Mouse (Mus musculus): ENCODE data around the gene E4f1. TPM values are rescaled to one million over a fixed set of nuclear protein-coding genes. Genes with fewer than 3 reads are reported as not detected.
"Not testable (repeated sequence)": the region's sequence is repeated elsewhere in the genome, so short reads cannot be mapped to it uniquely, and the experiment has no call there.

E4f1 gene
- polyA plus RNA-seq, 1 experiment from 2014 or later, result 10.3 TPM

DNA sequence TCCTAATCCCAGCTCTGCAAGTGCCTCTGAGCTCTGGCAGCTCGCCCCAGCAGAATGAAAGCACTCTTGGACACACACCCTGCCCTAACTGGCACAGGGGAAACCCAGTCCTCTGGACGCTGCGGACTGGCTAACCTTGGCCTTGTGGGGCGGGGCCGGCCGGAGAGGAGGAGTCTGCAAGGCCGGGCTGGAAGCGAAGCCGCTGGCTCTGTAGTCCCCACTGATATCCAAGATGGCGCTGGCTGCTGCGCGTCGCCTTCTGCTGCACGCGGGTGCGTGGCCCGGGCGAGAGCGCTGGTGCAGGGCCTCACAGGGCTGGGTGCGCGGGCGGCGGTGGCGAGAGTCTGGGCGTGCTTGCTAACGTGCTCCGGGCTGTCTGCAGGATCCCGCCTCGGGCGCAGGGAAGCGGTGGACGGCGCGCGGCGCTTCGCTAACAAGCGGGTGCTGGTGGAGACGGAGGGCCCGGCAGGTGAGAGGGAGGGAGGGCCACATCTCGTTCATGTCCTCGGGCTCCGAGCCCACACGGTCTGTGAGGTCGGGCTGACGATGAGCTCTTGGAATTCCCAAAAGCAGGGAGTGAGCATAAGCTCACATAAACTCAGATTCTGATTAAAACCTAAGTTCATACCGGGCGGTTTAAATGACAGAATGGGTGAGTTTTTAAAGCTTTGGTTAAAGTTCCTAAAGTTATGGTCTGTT, 43.5 kb downstream of the E4f1 start, which contains the start of gene Eci1:
Gene Eci1, plus strand, starts transcription at position 171 of the 699 bp plus-strand sequence.
- peak within 1 kb of the TSS; percentile 80 for H3K9ac ChIP-seq (replicated peaks; ENCODE audit: low read length)
- ATAC-seq (replicated peaks; ENCODE audit: insufficient number of reproducible peaks, low FRiP score, low TSS enrichment, low read depth), result peak; percentile 98
- peak within 1 kb of the TSS; percentile 50 for H3K4me3 ChIP-seq (ENCODE audit: low read depth, low read length)
- peak within 1 kb of the TSS; percentile 47 for H3K4me2 ChIP-seq (ENCODE audit: low read depth, low read length)
- H3K27ac ChIP-seq (replicated peaks; ENCODE audit: low read depth, low read length), result peak within 1 kb of the TSS; percentile 80
- H3K9me3 ChIP-seq (replicated peaks; ENCODE audit: control insufficient read depth, low read length), result no peaks in the 10 kb centered on the region
- peak; percentile 91 for DNase-seq (ENCODE audit: low spot score)
- H3K36me3 ChIP-seq (replicated peaks; ENCODE audit: control insufficient read depth, insufficient read depth, low read depth, low read length), result peaks cover 11% of the 10 kb centered on the region
- 1% methylated on average over 48 of the region's 48 CpGs for WGBS
- no peaks in the 10 kb centered on the region for H3K27me3 ChIP-seq (ENCODE audit: control insufficient read depth, insufficient read depth, low read length)
- no peaks in the 10 kb centered on the region for H3K4me1 ChIP-seq (ENCODE audit: control insufficient read depth, insufficient read depth, low read length)

DNA sequence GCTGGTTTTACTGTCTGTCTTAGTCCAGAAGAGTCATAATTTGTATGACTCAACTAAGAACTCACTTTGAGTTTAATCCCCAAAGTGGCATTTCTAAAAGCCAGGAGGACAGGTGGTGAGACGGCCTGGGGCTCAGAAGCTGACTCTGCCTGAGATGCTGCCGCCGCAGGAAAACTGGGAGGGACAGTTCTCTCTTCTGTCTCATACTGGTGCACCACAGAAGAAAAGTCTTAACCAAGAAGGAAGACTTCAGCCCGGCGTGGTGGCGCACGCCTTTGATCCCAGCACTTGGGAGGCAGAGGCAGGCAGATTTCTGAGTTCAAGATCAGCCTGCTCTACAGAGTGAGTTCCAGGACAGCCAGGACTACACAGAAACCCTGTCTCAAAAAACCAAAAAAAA, 44.2 kb downstream of the E4f1 start:
- H3K27me3 ChIP-seq (ENCODE audit: control insufficient read depth, insufficient read depth, low read length), result no peaks in the 10 kb centered on the region
- H3K4me1 ChIP-seq (ENCODE audit: control insufficient read depth, insufficient read depth, low read length), result no peaks in the 10 kb centered on the region
- no peak overlapping the region; the same call in 1 of the 2 replicates for H3K4me2 ChIP-seq (ENCODE audit: low read depth, low read length)
- H3K9me3 ChIP-seq (replicated peaks; ENCODE audit: control insufficient read depth, low read length), result no peaks in the 10 kb centered on the region
- ATAC-seq (replicated peaks; ENCODE audit: insufficient number of reproducible peaks, low FRiP score, low TSS enrichment, low read depth) (no peak), DNase-seq (ENCODE audit: low spot score) (no peak)
- H3K9ac ChIP-seq (replicated peaks; ENCODE audit: low read length), result no peak overlapping the region
- H3K4me3 ChIP-seq (ENCODE audit: low read depth, low read length), result no peak overlapping the region
- H3K27ac ChIP-seq (replicated peaks; ENCODE audit: low read depth, low read length), result no peak overlapping the region
- 92% methylated on average over 7 of the region's 7 CpGs for WGBS
- H3K36me3 ChIP-seq (replicated peaks; ENCODE audit: control insufficient read depth, insufficient read depth, low read depth, low read length), result peaks cover 14% of the 10 kb centered on the region

DNA sequence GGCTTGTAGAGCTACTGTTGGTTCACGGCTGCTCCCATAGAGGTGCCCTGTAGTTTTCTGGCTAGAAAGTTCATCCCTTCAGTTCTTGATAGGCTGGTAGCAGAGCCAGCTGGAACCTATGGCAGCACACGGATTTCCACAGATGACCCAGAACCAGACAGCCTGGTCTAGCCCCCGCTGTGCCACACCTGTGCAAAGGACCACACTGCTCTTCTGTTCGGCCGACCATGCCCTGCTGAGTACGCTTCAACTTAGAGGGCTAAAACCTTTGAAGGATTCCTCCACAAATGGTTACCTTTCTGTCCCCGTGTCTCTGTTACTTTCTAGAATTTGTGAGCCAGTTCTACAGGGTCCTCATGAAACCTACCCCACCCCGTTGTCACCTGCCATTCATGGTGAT, 44.8 kb downstream of the E4f1 start:
- H3K27me3 ChIP-seq (ENCODE audit: control insufficient read depth, insufficient read depth, low read length); H3K9ac ChIP-seq (replicated peaks; ENCODE audit: low read length); H3K4me2 ChIP-seq (ENCODE audit: low read depth, low read length); H3K27ac ChIP-seq (replicated peaks; ENCODE audit: low read depth, low read length); H3K4me1 ChIP-seq (ENCODE audit: control insufficient read depth, insufficient read depth, low read length); ATAC-seq (replicated peaks; ENCODE audit: insufficient number of reproducible peaks, low FRiP score, low TSS enrichment, low read depth); DNase-seq (ENCODE audit: low spot score); H3K4me3 ChIP-seq (ENCODE audit: low read depth, low read length); H3K9me3 ChIP-seq (replicated peaks; ENCODE audit: control insufficient read depth, low read length): not testable (repeated sequence)
- 88% methylated on average over 5 of the region's 8 CpGs for WGBS
- H3K36me3 ChIP-seq (replicated peaks; ENCODE audit: control insufficient read depth, insufficient read depth, low read depth, low read length), result peaks cover 16% of the 10 kb centered on the region

DNA sequence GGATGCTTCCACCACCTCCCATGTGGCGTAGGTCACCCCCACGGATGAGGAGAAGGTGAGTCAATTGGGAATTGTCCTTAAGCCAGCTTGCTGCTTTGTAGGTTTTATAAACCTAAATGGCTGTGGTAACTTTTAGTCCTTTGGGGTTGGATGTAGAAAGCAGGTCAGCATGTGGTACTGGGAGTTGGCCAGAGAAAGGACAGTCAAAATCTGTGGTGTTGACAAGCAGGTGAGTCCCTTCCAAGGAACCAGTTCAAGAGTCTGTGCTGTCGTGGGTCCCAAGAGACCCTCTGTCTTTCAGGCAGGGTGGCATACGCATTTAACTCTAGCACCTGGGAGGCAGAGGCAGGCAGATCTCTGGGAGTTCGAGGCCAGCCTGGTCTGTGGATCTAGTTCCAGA, 45.6 kb downstream of the E4f1 start:
- Histone ChIP-seq H3K27ac (replicated peaks; ENCODE audit: low read depth, low read length) (no peak overlapping the region), H3K27me3 (ENCODE audit: control insufficient read depth, insufficient read depth, low read length) (no peaks in the 10 kb centered on the region), H3K9me3 (replicated peaks; ENCODE audit: control insufficient read depth, low read length) (no peaks in the 10 kb centered on the region), H3K4me3 (ENCODE audit: low read depth, low read length) (no peak overlapping the region), H3K4me1 (ENCODE audit: control insufficient read depth, insufficient read depth, low read length) (no peaks in the 10 kb centered on the region), H3K36me3 (replicated peaks; ENCODE audit: control insufficient read depth, insufficient read depth, low read depth, low read length) (peaks cover 20% of the 10 kb centered on the region), H3K9ac (replicated peaks; ENCODE audit: low read length) (no peak overlapping the region), H3K4me2 (ENCODE audit: low read depth, low read length) (no peak overlapping the region)
- no peak for ATAC-seq (replicated peaks; ENCODE audit: insufficient number of reproducible peaks, low FRiP score, low TSS enrichment, low read depth)
- DNase-seq (ENCODE audit: low spot score), result no peak
- WGBS, result 94% methylated on average over 5 of the region's 5 CpGs

DNA sequence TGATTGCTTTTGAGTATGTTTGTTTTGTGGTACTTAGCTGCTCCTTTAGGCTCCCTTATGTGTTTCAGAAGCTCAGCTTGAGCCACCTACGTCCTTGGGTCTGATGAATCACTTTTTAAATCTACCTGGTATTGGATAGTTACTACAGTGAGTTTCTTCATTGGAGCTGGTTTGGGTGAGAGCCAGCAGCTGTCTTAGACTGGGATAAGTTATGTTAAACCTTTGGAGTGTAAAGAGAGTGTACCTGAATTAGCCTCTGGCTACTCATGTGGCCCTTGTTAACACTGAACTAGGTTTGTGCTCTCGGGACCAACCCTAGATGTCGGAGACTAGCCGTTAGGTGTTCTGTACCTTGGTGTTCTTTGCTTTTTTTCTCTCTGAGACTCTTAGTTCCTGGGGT, 47.0 kb downstream of the E4f1 start:
- WGBS, result 94% methylated on average over 4 of the region's 4 CpGs

DNA sequence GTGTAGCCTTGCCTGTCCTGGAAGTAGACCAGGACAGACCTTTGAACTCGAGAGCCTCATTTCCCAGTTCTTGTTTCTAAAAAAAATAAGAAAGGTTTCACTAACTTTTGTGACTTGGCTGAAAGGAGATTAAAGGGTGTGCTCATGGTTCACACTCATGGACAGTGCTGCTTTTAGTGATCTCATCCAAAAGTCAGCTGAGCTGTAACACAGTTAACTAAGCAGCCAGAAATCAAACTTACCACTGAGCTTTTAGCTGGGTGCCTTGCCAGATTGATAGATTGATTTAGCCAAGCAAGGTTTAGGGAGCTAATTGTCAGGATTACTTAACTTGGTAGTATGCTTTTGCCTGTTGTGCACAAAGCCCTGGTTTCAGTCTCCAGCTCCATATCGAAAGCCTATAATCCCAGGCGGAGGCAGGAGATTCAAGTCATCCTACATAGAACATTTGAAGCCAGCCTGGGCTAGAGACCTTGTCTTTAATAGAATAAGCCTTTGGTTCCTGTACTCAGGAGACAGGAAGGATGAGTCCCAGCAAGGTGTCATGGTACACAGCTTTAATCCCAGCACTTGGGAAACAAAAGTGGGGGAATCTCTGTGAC, 54.0 kb downstream of the E4f1 start:
- H3K27me3 ChIP-seq (ENCODE audit: control insufficient read depth, insufficient read depth, low read length), result no peaks in the 10 kb centered on the region
- H3K36me3 ChIP-seq (replicated peaks; ENCODE audit: control insufficient read depth, insufficient read depth, low read depth, low read length), result peaks cover 16% of the 10 kb centered on the region
- H3K4me2 ChIP-seq (ENCODE audit: low read depth, low read length), result peak overlapping the region; percentile 53
- H3K4me3 ChIP-seq (ENCODE audit: low read depth, low read length), result peak overlapping the region; percentile 94
- H3K9me3 ChIP-seq (replicated peaks; ENCODE audit: control insufficient read depth, low read length), result no peaks in the 10 kb centered on the region
- no peak overlapping the region for H3K27ac ChIP-seq (replicated peaks; ENCODE audit: low read depth, low read length)
- no peaks in the 10 kb centered on the region; the same call in 1 of the 2 replicates for H3K4me1 ChIP-seq (ENCODE audit: control insufficient read depth, insufficient read depth, low read length)
- ATAC-seq (replicated peaks; ENCODE audit: insufficient number of reproducible peaks, low FRiP score, low TSS enrichment, low read depth) (no peak), DNase-seq (ENCODE audit: low spot score) (no peak)
- peak overlapping the region; percentile 94 for H3K9ac ChIP-seq (replicated peaks; ENCODE audit: low read length)
- 88% methylated on average over 3 of the region's 3 CpGs for WGBS

More for the DNA sequence above, 47.0 kb downstream of the E4f1 start:
- DNase-seq (ENCODE audit: low spot score), result no peak
- peaks cover 28% of the 10 kb centered on the region for H3K36me3 ChIP-seq (replicated peaks; ENCODE audit: control insufficient read depth, insufficient read depth, low read depth, low read length)
- H3K9me3 ChIP-seq (replicated peaks; ENCODE audit: control insufficient read depth, low read length), result no peaks in the 10 kb centered on the region
- H3K27ac ChIP-seq (replicated peaks; ENCODE audit: low read depth, low read length), result no peak overlapping the region
- H3K4me3 ChIP-seq (ENCODE audit: low read depth, low read length), result no peak overlapping the region
- ATAC-seq (replicated peaks; ENCODE audit: insufficient number of reproducible peaks, low FRiP score, low TSS enrichment, low read depth), result no peak
- no peak overlapping the region for H3K4me2 ChIP-seq (ENCODE audit: low read depth, low read length)
- H3K27me3 ChIP-seq (ENCODE audit: control insufficient read depth, insufficient read depth, low read length), result no peaks in the 10 kb centered on the region
- no peaks in the 10 kb centered on the region for H3K4me1 ChIP-seq (ENCODE audit: control insufficient read depth, insufficient read depth, low read length)
- H3K9ac ChIP-seq (replicated peaks; ENCODE audit: low read length), result no peak overlapping the region

DNA sequence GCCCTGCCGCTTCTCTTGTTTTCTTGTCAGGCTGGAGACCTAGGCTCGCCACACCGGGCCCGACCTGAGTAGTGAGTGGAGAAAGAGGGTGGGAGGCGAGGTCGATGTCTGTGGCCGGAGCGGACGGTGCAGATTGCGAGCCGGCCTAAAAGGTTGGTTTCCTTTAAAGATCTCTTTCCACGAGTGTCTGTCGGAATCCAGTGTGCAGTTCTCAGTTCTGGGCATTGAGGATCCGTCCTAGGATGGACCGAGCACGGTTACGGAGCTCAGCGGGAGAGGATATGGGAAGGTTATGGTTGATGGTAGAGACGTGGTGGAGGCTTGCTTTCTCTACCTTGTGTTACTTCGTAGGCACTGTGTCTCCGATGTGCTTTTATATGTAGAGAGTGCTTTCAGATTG, 55.1 kb downstream of the E4f1 start:
- peak overlapping the region; percentile 80 for H3K27ac ChIP-seq (replicated peaks; ENCODE audit: low read depth, low read length)
- H3K9me3 ChIP-seq (replicated peaks; ENCODE audit: control insufficient read depth, low read length), result no peaks in the 10 kb centered on the region
- ATAC-seq (replicated peaks; ENCODE audit: insufficient number of reproducible peaks, low FRiP score, low TSS enrichment, low read depth), result no peak
- peaks cover 12% of the 10 kb centered on the region for H3K36me3 ChIP-seq (replicated peaks; ENCODE audit: control insufficient read depth, insufficient read depth, low read depth, low read length)
- H3K4me1 ChIP-seq (ENCODE audit: control insufficient read depth, insufficient read depth, low read length), result no peaks in the 10 kb centered on the region; the same call in 1 of the 2 replicates
- no peaks in the 10 kb centered on the region for H3K27me3 ChIP-seq (ENCODE audit: control insufficient read depth, insufficient read depth, low read length)
- under 1% methylated on average over 21 of the region's 21 CpGs for WGBS
- peak overlapping the region; percentile 94 for H3K4me3 ChIP-seq (ENCODE audit: low read depth, low read length)
- no peak for DNase-seq (ENCODE audit: low spot score)
- peak overlapping the region; percentile 53 for H3K4me2 ChIP-seq (ENCODE audit: low read depth, low read length)
- peak overlapping the region; percentile 94 for H3K9ac ChIP-seq (replicated peaks; ENCODE audit: low read length)
